Mouse (Mus musculus): ENCODE measurements around the gene Adgrv1.

- no peak for TF ChIP-seq CTCF (IDR thresholded peaks at IDR 0.05; ENCODE audit: low read depth)
- TF ChIP-seq EP300 (IDR thresholded peaks at IDR 0.05; ENCODE audit: low read depth), result no peak
Measured at GRCm38 (mm10) chr13:81370196-81370595, 262.8 kb downstream of the Adgrv1 start.

Measured in liver, postnatal 0 days (tissue).